9 mouse cellular contexts compared by ENCODE assay signal in the genomic region with DNA sequence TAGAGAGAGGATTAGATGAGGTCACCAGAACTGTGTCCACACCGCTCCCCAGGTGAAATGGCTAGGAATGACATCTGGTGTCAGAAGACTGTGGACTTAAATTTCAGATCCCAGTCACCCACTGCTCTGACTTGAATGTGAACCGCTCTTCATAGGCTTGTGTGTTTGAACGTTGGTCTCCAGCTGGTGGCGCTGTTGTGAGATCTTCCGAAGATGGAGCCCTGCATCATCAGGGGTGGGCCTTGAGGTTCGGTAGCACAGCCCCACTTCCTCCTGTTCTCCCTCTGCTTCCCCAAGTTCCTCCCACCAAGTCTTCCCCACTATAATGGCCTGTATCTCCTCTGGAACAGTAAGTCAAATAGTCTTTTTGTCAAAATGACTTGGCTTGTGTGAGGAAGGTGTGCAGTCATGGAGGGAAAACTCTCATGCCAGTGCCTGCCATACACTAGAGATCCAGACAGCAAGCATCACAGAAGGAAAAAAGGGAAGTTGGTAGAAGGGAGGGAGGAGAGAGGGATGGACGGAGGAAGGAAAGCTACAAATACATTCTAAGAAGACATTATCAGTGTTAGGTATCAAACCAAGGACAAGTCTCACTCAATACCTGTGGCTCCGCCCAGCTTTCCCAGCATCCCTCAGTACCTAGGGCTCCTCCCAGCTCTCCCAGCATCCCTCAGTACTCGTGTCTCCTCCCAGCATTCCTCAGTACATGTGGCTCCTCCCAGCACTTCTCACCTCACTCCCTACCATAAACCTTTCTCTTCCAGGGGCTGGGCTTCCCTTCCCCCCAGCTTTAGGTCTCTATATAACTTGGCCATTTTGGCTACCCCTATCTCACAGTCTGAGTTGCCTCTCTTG.
DNase-seq lines count a peak whose midpoint lies in the region; TF ChIP-seq lines count a peak whose summit lies in the region.
"Had no signal": no experiment of that assay in that cellular context is flagged by ENCODE, and none has a peak within 500 bp of the region (broad histone marks: within the 10 kb centered on the region; RNA-seq: fewer than 3 reads in every experiment).

No protein-coding gene starts in this region.

- intact Hi-C loops in left cerebral cortex, postnatal 4 days (cut with DNase I) = no loop called here

- TF ChIP-seq POLR2A in bone marrow macrophage, adult 2 months (IDR thresholded peaks at IDR 0.05; ENCODE audit: borderline replicate concordance, low read depth, low read length) = no peak

- 0 out of 2 replicates have a peak, but pooled peaks have one; percentile 22 for TF ChIP-seq CTCF in bone marrow macrophage, adult 2 months (IDR thresholded peaks at IDR 0.05; ENCODE audit: low read depth, low read length)

- no peaks in the 10 kb centered on the region for H3K4me1 ChIP-seq in bone marrow macrophage, adult 2 months (ENCODE audit: control insufficient read depth, insufficient read depth, low read length)
- H3K4me1 ChIP-seq: midbrain, embryonic 12.5 days had no signal

- peak; percentile 32 for DNase-seq in gastrocnemius, postnatal 10 days
- DNase-seq in gastrocnemius, adult 8-10 months (ENCODE audit: low spot score in 2 of 2) = no peak
- DNase-seq in B cell, adult 2 months = peak; percentile 68 to 71
- DNase-seq in natural killer cell, adult 2 months (ENCODE audit: low spot score in 2 of 2) = peak; percentile 8 to 48
- no peak for DNase-seq in left cerebral cortex, postnatal 4 days
- no peak for DNase-seq in heart, adult 18-20 months
- DNase-seq in Muller cell, postnatal 12 days (ENCODE audit: inconsistent ontology term) = no peak

- H3K4me3 ChIP-seq in bone marrow macrophage, adult 2 months (ENCODE audit: insufficient read depth, low read length) = no peak overlapping the region
- H3K4me3 ChIP-seq: midbrain, embryonic 12.5 days had no signal

- no peak overlapping the region for H3K27ac ChIP-seq in bone marrow macrophage, adult 2 months (ENCODE audit: insufficient read depth, low read depth, low read length)
- H3K27ac ChIP-seq: midbrain, embryonic 12.5 days had no signal

Comparison
In these comparisons a context has a peak if more than half of its experiments do, and no peak if none do; other contexts are left out.
1. DNase-seq: peak in gastrocnemius, postnatal 10 days (single experiment), B cell, adult 2 months (2 of 2) and natural killer cell, adult 2 months (2 of 2); none in gastrocnemius, adult 8-10 months (0 of 2), left cerebral cortex, postnatal 4 days (single experiment), heart, adult 18-20 months (0 of 2) and Muller cell, postnatal 12 days (single experiment).